Mouse (Mus musculus) kidney, embryonic 15.5 days (tissue): ENCODE data around the gene Vmn1r85. TPM values are rescaled to one million over a fixed set of nuclear protein-coding genes. Genes with fewer than 3 reads are reported as not detected.

ENCODE experiments used
- ATAC-seq: fragments of 200-750 bp; cut with Nextera tagmentation; replicated peaks from 2 replicates; pipeline ENCODE4 v1.8.0; 2017; ENCODE audit warnings: moderate TSS enrichment; ENCODE audit not compliant: low FRiP score
- H3K27ac ChIP-seq: fragments of 300-500 bp; sonication (generic); 2 replicates; pipeline ENCODE4 v1.5.1; 2015; ENCODE audit warnings: mild to moderate bottlenecking, inconsistent platforms
- H3K27me3 ChIP-seq: fragments of 300-500 bp; sonication (generic); 2 replicates; pipeline ENCODE4 v1.6.1; 2015; ENCODE audit warnings: inconsistent platforms
- H3K36me3 ChIP-seq: fragments of 300-500 bp; sonication (generic); 2 replicates; pipeline ENCODE4 v1.6.1; 2015; ENCODE audit warnings: inconsistent platforms
- H3K4me1 ChIP-seq: fragments of 300-500 bp; sonication (generic); 2 replicates; pipeline ENCODE4 v1.6.1; 2015; ENCODE audit warnings: inconsistent platforms
- H3K4me2 ChIP-seq: fragments of 300-500 bp; sonication (generic); 2 replicates; pipeline ENCODE4 v1.6.1; 2015; ENCODE audit warnings: moderate library complexity, mild to moderate bottlenecking, inconsistent platforms
- H3K4me3 ChIP-seq: fragments of 300-500 bp; sonication (generic); replicated peaks from 2 replicates; pipeline ENCODE4 v1.5.1; 2015; ENCODE audit warnings: mild to moderate bottlenecking, inconsistent platforms
- H3K9ac ChIP-seq: fragments of 300-500 bp; sonication (generic); 2 replicates; pipeline ENCODE4 v1.6.1; 2015; ENCODE audit warnings: mild to moderate bottlenecking, inconsistent platforms
- H3K9me3 ChIP-seq: fragments of 300-500 bp; sonication (generic); replicated peaks from 2 replicates; pipeline ENCODE4 v1.6.1; 2016; ENCODE audit warnings: inconsistent platforms
- WGBS: fragments of 180-500 bp; shearing (Covaris S2); methylation state at CpG from one replicate; pipeline ENCODE4 v1.1.7; 2015; ENCODE audit warnings: mixed read lengths; 5-methylcytosine and 5-hydroxymethylcytosine counted together
- polyA plus RNA-seq: library from polyadenylated mRNA; unstranded; fragments of >200 nt; fragmentation: Nextera tagmentation; extraction: Ambion mirVana; gene quantifications from 2 replicates; pipeline ENCODE4 v1.2.1, GENCODE M21; 2015

Gene Vmn1r85
- polyA plus RNA-seq, 1 experiment from 2014 or later: not detected

- Histone ChIP-seq H3K4me1 (peaks cover 56% of the 10 kb centered on the region), H3K9ac (peak overlapping the region; percentile 99), H3K4me3 (peak overlapping the region; percentile 84), H3K4me2 (peak overlapping the region; percentile 72), H3K9me3 (no peaks in the 10 kb centered on the region), H3K36me3 (peaks cover 36% of the 10 kb centered on the region), H3K27me3 (peaks cover 4% of the 10 kb centered on the region; the same call in 1 of the 2 replicates), H3K27ac (peak overlapping the region; percentile 100; the same call in 1 of the 2 replicates)
- ATAC-seq: no peak
- WGBS: 37% methylated on average over 4 of the region's 4 CpGs
These were observed 58.2 kb downstream of the Vmn1r85 start for GRCm38 (mm10) chr7:13036806-13037205.

- peak overlapping the region; percentile 96 for H3K27ac ChIP-seq
- H3K27me3 ChIP-seq: no peaks in the 10 kb centered on the region
- H3K4me1 ChIP-seq: peaks cover 56% of the 10 kb centered on the region
- H3K4me3 ChIP-seq: peak overlapping the region; percentile 84
- H3K9ac ChIP-seq: peak overlapping the region; percentile 1; the same call in 1 of the 2 replicates
- peak overlapping the region; percentile 89 for H3K4me2 ChIP-seq
- no peaks in the 10 kb centered on the region for H3K9me3 ChIP-seq
- ATAC-seq: no peak
- peaks cover 51% of the 10 kb centered on the region for H3K36me3 ChIP-seq
- 90% methylated on average over 17 of the region's 17 CpGs for WGBS
These were observed 59.6 kb downstream of the Vmn1r85 start for GRCm38 (mm10) chr7:13035211-13035855.

- WGBS: 1% methylated on average over 45 of the region's 45 CpGs
These were observed 60.6 kb downstream of the Vmn1r85 start, which contains the start of gene Chmp2a for GRCm38 (mm10) chr7:13034148-13034977. Gene Chmp2a, minus strand, starts transcription at chr7:13034807.

GRCm38 (mm10) chr7:13033451-13034147 is 61.4 kb downstream of the Vmn1r85 start:
- H3K27me3 ChIP-seq: no peaks in the 10 kb centered on the region
- WGBS: 37% methylated on average over 13 of the region's 13 CpGs
- H3K4me3 ChIP-seq: peak overlapping the region; percentile 68
- no peak for ATAC-seq
- peak overlapping the region; percentile 77 for H3K9ac ChIP-seq
- peaks cover 53% of the 10 kb centered on the region for H3K4me1 ChIP-seq
- H3K9me3 ChIP-seq: no peaks in the 10 kb centered on the region
- peak overlapping the region; percentile 96 for H3K27ac ChIP-seq
- peak overlapping the region; percentile 89 for H3K4me2 ChIP-seq
- H3K36me3 ChIP-seq: peaks cover 68% of the 10 kb centered on the region

More at GRCm38 (mm10) chr7:13034148-13034977, 60.6 kb downstream of the Vmn1r85 start, which contains the start of gene Chmp2a:
- peak within 1 kb of the TSS; percentile 77 for H3K9ac ChIP-seq
- H3K4me3 ChIP-seq: peak within 1 kb of the TSS; percentile 84
- no peaks in the 10 kb centered on the region for H3K9me3 ChIP-seq
- H3K36me3 ChIP-seq: peaks cover 60% of the 10 kb centered on the region
- peaks cover 54% of the 10 kb centered on the region for H3K4me1 ChIP-seq
- H3K4me2 ChIP-seq: peak within 1 kb of the TSS; percentile 89
- peak within 1 kb of the TSS; percentile 96 for H3K27ac ChIP-seq
- H3K27me3 ChIP-seq: no peaks in the 10 kb centered on the region
- ATAC-seq: peak; percentile 77

Other genes starting within 250 kb of the Vmn1r85 start
- 3.7 and 3.8 TPM in 2 replicates for gene Zfp128, start 214.0 kb downstream of the Vmn1r85 start, polyA plus RNA-seq
- 19.3 and 19.9 TPM in 2 replicates for gene Zscan22, start 197.4 kb downstream of the Vmn1r85 start, polyA plus RNA-seq
- gene Rps5, start 172.9 kb downstream of the Vmn1r85 start, polyA plus RNA-seq: 1,034 and 1,085 TPM in 2 replicates
- gene Rnf225, start 167.8 kb downstream of the Vmn1r85 start, polyA plus RNA-seq: 0.45 and 0.77 TPM in 2 replicates
- gene Zfp324, start 129.3 kb downstream of the Vmn1r85 start, polyA plus RNA-seq: 9.8 and 11.4 TPM in 2 replicates
- gene Zfp446, start 117.3 kb downstream of the Vmn1r85 start, polyA plus RNA-seq: 11.2 and 13.3 TPM in 2 replicates
- gene Slc27a5, start 97.0 kb downstream of the Vmn1r85 start, polyA plus RNA-seq: 0.15 and 0.44 TPM in 2 replicates
- 283 and 298 TPM in 2 replicates for gene Trim28, start 96.1 kb downstream of the Vmn1r85 start, polyA plus RNA-seq
- 22.1 and 24.8 TPM in 2 replicates for gene Zbtb45, start 85.1 kb downstream of the Vmn1r85 start, polyA plus RNA-seq
- gene Chmp2a, start 60.4 kb downstream of the Vmn1r85 start, polyA plus RNA-seq: 144 and 146 TPM in 2 replicates
- 113 and 114 TPM in 2 replicates for gene Ube2m, start 56.9 kb downstream of the Vmn1r85 start, polyA plus RNA-seq
- gene Mzf1, start 40.4 kb downstream of the Vmn1r85 start, polyA plus RNA-seq: 2.8 and 4.3 TPM in 2 replicates
- not detected in 2 replicates for gene Vmn1r86, start 24.7 kb upstream of the Vmn1r85 start, polyA plus RNA-seq
- not detected in 2 replicates for gene Vmn1r87, start 45.0 kb upstream of the Vmn1r85 start, polyA plus RNA-seq
- not detected in 2 replicates for gene Vmn1r88, start 64.4 kb upstream of the Vmn1r85 start, polyA plus RNA-seq
- not detected in 2 replicates for gene Vmn1r89, start 117.8 kb upstream of the Vmn1r85 start, polyA plus RNA-seq
- gene Lig1, start 182.1 kb upstream of the Vmn1r85 start, polyA plus RNA-seq: 109 and 110 TPM in 2 replicates
- 8.8 and 13.0 TPM in 2 replicates for gene Zswim9, start 183.5 kb upstream of the Vmn1r85 start, polyA plus RNA-seq
- 0.98 and 1.1 TPM in 2 replicates for gene Pla2g4c, start 229.5 kb upstream of the Vmn1r85 start, polyA plus RNA-seq